Mouse (Mus musculus): ENCODE measurements around the gene Akt3.

DNA sequence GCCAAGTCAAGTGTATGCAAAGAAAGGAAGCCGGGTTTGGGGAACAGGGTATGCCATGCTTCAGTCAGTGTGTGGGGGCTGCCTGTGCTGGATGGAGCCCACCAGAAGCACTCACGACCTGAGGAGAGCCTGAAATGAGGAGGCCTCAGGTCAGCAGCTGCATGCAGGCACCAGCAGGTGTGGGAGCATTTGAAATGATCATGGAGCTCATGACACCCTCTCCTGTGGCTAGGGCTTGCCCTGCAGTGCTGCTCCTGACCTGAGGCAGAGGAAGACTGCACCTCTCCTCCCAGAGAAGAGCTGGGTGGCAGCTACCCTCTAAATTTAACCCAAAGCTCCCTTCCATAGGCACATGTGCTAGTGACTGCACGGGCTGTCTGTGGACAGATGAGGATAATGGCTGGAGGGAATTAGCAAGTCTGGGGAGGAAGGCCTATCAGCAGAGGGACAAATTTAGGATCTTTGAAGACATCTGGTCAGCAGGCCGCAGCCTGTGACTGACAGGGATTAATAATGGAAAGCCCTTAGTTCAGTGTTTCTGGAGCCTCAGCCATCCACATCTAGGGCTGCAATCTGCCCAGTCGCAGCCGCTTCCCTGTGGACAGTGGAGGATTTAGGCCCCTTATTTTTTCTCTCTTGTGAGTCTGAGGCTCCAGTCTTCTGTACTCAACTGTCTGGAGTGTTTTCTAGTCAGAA is 247.2 kb downstream of the Akt3 start:
- TF ChIP-seq GATA1 (IDR thresholded peaks at IDR 0.05; ENCODE audit: borderline replicate concordance, low read length) = no peak
- TF ChIP-seq FLI1 (IDR thresholded peaks at IDR 0.05; ENCODE audit: low read length) = no peak
